Mouse (Mus musculus) regulatory T cell (primary cell): Measurements from ENCODE around the gene Elmo3.

Experiments used
- in situ Hi-C: fragments of 300-600 bp; cut with MboI, MseI; formaldehyde crosslinking; loops from one replicate; pipeline ENCODE4 v1.15.1; 2025; ENCODE audit warnings: high pct_unique_total_duplicates

Gene Elmo3

GRCm38 (mm10) chr8:105297511-105298192 is 7.7 kb upstream of the Elmo3 start, which contains the start of gene E2f4:
Gene E2f4 (plus strand): TSS chr8:105297663.
- in situ Hi-C loops: no loop called here

- in situ Hi-C loops: no loop called here
Observed at GRCm38 (mm10) chr8:105298351-105299252, 6.8 kb upstream of the Elmo3 start.

GRCm38 (mm10) chr8:105299962-105300361 is 5.4 kb upstream of the Elmo3 start:
- in situ Hi-C loops: no loop called here

- in situ Hi-C loops: no loop called here
Observed at GRCm38 (mm10) chr8:105303396-105303795, 2.0 kb upstream of the Elmo3 start.

GRCm38 (mm10) chr8:105303874-105304273 is 1.5 kb upstream of the Elmo3 start:
- in situ Hi-C loops: no loop called here

- in situ Hi-C loops: no loop called here
Observed at GRCm38 (mm10) chr8:105304325-105305210, 833 bp upstream of the Elmo3 start.

- in situ Hi-C loops: no loop called here
Observed at GRCm38 (mm10) chr8:105306146-105306691, 818 bp downstream of the Elmo3 start.

GRCm38 (mm10) chr8:105307670-105308069 is 2.3 kb downstream of the Elmo3 start:
- in situ Hi-C loops: no loop called here

GRCm38 (mm10) chr8:105308428-105308827 is 3.0 kb downstream of the Elmo3 start:
- in situ Hi-C loops: no loop called here

- in situ Hi-C loops: no loop called here
Observed at GRCm38 (mm10) chr8:105309142-105309847, 3.9 kb downstream of the Elmo3 start.

- in situ Hi-C loops: loop anchor here (10.0 kb wide), 1 partner anchor 1295 kb away; the partner anchor contains the start of gene Cdh1
Observed at GRCm38 (mm10) chr8:105310118-105310517, 4.7 kb downstream of the Elmo3 start.

GRCm38 (mm10) chr8:105311718-105312117 is 6.3 kb downstream of the Elmo3 start:
- in situ Hi-C loops: loop anchor here (10.0 kb wide), 1 partner anchor 1293 kb away; the partner anchor contains the start of gene Cdh1

GRCm38 (mm10) chr8:105312891-105313481 is 7.6 kb downstream of the Elmo3 start:
- in situ Hi-C loops: loop anchor here (10.0 kb wide), 1 partner anchor 1292 kb away; the partner anchor contains the start of gene Cdh1

- in situ Hi-C loops: loop anchor here (10.0 kb wide), 1 partner anchor 1291 kb away; the partner anchor contains the start of gene Cdh1
Observed at GRCm38 (mm10) chr8:105313622-105314402, 8.4 kb downstream of the Elmo3 start.

GRCm38 (mm10) chr8:105315073-105315769 is 9.8 kb downstream of the Elmo3 start:
- in situ Hi-C loops: loop anchor here (10.0 kb wide), 1 partner anchor 1290 kb away; the partner anchor contains the start of gene Cdh1

- in situ Hi-C loops: loop anchor here (10.0 kb wide), 1 partner anchor 1287 kb away; the partner anchor contains the start of gene Cdh1
Observed at GRCm38 (mm10) chr8:105317941-105318340, 12.5 kb downstream of the Elmo3 start.

- in situ Hi-C loops: loop anchor here (10.0 kb wide), 1 partner anchor 1286 kb away; the partner anchor contains the start of gene Cdh1
Observed at GRCm38 (mm10) chr8:105318662-105319190, 13.3 kb downstream of the Elmo3 start.

- in situ Hi-C loops: no loop called here
Observed at GRCm38 (mm10) chr8:105323183-105323582, 17.8 kb downstream of the Elmo3 start.
